Mouse (Mus musculus) forebrain, embryonic 12.5 days (tissue): ENCODE results near the gene Zfp94. TPM values are rescaled to one million over a fixed set of nuclear protein-coding genes. Genes with fewer than 3 reads are reported as not detected.
"Not testable (repeated sequence)": the region's sequence is repeated elsewhere in the genome, so short reads cannot be mapped to it uniquely, and the experiment has no call there.

Experiments
- ATAC-seq: fragments of 200-750 bp; cut with Nextera tagmentation; 2 replicates; pipeline ENCODE4 v1.8.0; 2017; ENCODE audit warnings: moderate TSS enrichment; ENCODE audit not compliant: low FRiP score
- H3K27ac ChIP-seq: fragments of 300-500 bp; sonication (generic); 2 replicates; pipeline ENCODE4 v1.5.1; 2016; ENCODE audit warnings: mild to moderate bottlenecking
- H3K27me3 ChIP-seq: fragments of 300-500 bp; sonication (generic); 2 replicates; pipeline ENCODE4 v1.6.1; 2016; ENCODE audit warnings: mild to moderate bottlenecking
- H3K36me3 ChIP-seq: fragments of 300-500 bp; sonication (generic); replicated peaks from 2 replicates; pipeline ENCODE4 v1.6.1; 2016; ENCODE audit warnings: mild to moderate bottlenecking
- H3K4me1 ChIP-seq: fragments of 300-500 bp; sonication (generic); 2 replicates; pipeline ENCODE4 v1.6.1; 2016
- H3K4me2 ChIP-seq: fragments of 300-500 bp; sonication (generic); 2 replicates; pipeline ENCODE4 v1.6.1; 2016; ENCODE audit warnings: mild to moderate bottlenecking, moderate library complexity
- H3K4me3 ChIP-seq: fragments of 300-500 bp; sonication (generic); replicated peaks from 2 replicates; pipeline ENCODE4 v1.5.1; 2016; ENCODE audit warnings: mild to moderate bottlenecking
- H3K9ac ChIP-seq: fragments of 300-500 bp; sonication (generic); 2 replicates; pipeline ENCODE4 v1.6.1; 2016; ENCODE audit warnings: mild to moderate bottlenecking
- H3K9me3 ChIP-seq: fragments of 300-500 bp; sonication (generic); 2 replicates; pipeline ENCODE4 v1.6.1; 2016
- WGBS: fragments of 180-500 bp; shearing (Covaris S2); methylation state at CpG from one replicate; pipeline ENCODE4 v1.1.7; 2016; 5-methylcytosine and 5-hydroxymethylcytosine counted together
- polyA plus RNA-seq: library from polyadenylated mRNA; unstranded; fragments of >200 nt; fragmentation: Nextera tagmentation; extraction: Ambion mirVana; gene quantifications from 2 replicates; pipeline ENCODE4 v1.2.1, GENCODE M21; 2016

Zfp94 gene
- polyA plus RNA-seq, 1 experiment from 2014 or later, result 17.8 TPM

DNA sequence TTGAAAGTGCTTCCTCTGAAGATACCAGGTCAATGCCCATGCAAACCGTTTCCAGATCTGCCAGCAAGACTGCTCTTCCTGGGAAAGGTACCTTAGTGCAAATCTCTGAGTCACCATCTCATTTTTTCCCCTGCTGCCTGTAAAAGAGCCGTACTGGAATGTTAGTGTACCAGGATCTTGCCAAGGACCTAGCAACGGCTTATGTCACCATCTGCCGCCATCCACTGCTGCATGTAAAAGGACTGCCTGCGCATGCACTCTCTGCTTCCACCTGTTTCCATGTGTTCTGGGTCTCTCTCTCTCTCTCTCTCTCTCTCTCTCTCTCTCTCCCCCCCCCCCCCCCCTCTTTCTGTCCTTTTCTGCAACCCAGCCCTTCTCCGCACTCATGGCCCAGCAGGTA, 28.0 kb downstream of the Zfp94 start:
- Histone ChIP-seq H3K4me2 (no peak overlapping the region), H3K4me1 (no peaks in the 10 kb centered on the region), H3K9ac (no peak overlapping the region), H3K27ac (no peak overlapping the region), H3K27me3 (no peaks in the 10 kb centered on the region), H3K9me3 (no peaks in the 10 kb centered on the region), H3K4me3 (no peak overlapping the region), H3K36me3 (peaks cover 62% of the 10 kb centered on the region)
- ATAC-seq, result no peak
- WGBS, result 87% methylated on average over 6 of the region's 6 CpGs

- H3K4me1 ChIP-seq, result no peaks in the 10 kb centered on the region
- no peak overlapping the region for H3K4me2 ChIP-seq
- H3K9ac ChIP-seq, result no peak overlapping the region
- no peaks in the 10 kb centered on the region for H3K9me3 ChIP-seq
- H3K36me3 ChIP-seq, result peaks cover 53% of the 10 kb centered on the region
- no peak overlapping the region for H3K4me3 ChIP-seq
- ATAC-seq, result no peak
- no peaks in the 10 kb centered on the region for H3K27me3 ChIP-seq
- 92% methylated on average over 5 of the region's 5 CpGs for WGBS
- no peak overlapping the region for H3K27ac ChIP-seq
Observed at GRCm38 (mm10) chr7:24287670-24288069, 28.8 kb downstream of the Zfp94 start.

- Histone ChIP-seq H3K9me3 (no peaks in the 10 kb centered on the region), H3K27me3 (no peaks in the 10 kb centered on the region), H3K9ac (no peak overlapping the region), H3K4me1 (no peaks in the 10 kb centered on the region), H3K36me3 (peaks cover 46% of the 10 kb centered on the region), H3K4me3 (no peak overlapping the region), H3K27ac (no peak overlapping the region), H3K4me2 (no peak overlapping the region)
- no peak for ATAC-seq
- 82% methylated on average over 4 of the region's 4 CpGs for WGBS
Observed at GRCm38 (mm10) chr7:24286916-24287315, 29.6 kb downstream of the Zfp94 start.

GRCm38 (mm10) chr7:24286090-24286489, 30.4 kb downstream of the Zfp94 start:
- Histone ChIP-seq H3K27me3 (no peaks in the 10 kb centered on the region), H3K4me3 (no peak overlapping the region), H3K36me3 (peaks cover 37% of the 10 kb centered on the region), H3K9me3 (no peaks in the 10 kb centered on the region), H3K4me1 (no peaks in the 10 kb centered on the region), H3K27ac (no peak overlapping the region), H3K9ac (no peak overlapping the region), H3K4me2 (no peak overlapping the region)
- no peak for ATAC-seq
- 51% methylated on average over 4 of the region's 4 CpGs for WGBS

- ATAC-seq, result no peak
- H3K36me3 ChIP-seq, result peaks cover 9% of the 10 kb centered on the region
- H3K27ac ChIP-seq, result no peak overlapping the region
- 48% methylated on average over 4 of the region's 4 CpGs for WGBS
- H3K4me3 ChIP-seq, result no peak overlapping the region
- no peak overlapping the region for H3K9ac ChIP-seq
- H3K4me1 ChIP-seq, result no peaks in the 10 kb centered on the region
- H3K4me2 ChIP-seq, result no peak overlapping the region
- no peaks in the 10 kb centered on the region for H3K27me3 ChIP-seq
- H3K9me3 ChIP-seq, result no peaks in the 10 kb centered on the region
Observed at GRCm38 (mm10) chr7:24280858-24281145, 35.7 kb downstream of the Zfp94 start.

DNA sequence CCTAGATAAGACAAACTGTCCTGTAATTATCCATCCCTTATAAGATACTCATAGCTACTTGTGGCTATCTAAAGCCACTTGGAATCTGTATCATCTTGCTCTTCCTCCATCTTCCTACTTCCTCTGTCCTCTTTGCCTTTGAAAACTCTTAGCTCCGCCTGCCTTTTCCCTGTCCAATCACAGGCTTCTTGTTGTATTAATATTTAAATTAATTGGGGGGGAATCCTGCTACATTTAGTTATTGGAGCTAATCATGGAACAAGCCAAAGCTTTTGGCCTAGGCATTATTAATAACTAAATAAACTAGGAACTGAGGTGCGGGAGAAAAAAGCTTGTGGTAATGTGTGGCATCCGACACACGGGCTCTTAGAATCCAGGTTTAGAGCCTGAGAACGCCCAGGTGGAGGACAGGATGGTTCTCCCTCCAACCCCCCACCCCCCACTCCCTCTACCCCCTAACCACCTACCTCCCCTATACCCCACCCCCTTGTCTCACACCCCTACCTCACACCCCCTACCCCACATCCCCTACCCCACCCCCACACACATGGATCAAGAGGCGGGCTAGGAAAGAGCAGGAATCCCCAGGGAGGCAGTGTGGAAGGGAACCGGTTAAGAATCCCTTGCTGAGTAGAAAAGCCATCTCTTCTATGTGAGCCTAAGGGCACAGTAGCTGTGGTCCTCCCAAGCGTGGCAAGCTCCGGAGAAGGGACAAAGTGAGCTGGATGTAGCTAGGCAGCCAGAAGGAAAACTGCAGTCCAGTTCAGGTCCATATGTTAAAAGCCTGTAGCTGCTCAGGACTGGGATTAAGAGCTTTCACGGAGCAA, 36.2 kb downstream of the Zfp94 start:
- H3K9ac ChIP-seq, result no peak overlapping the region
- H3K9me3 ChIP-seq, result no peaks in the 10 kb centered on the region
- ATAC-seq, result no peak
- H3K4me1 ChIP-seq, result no peaks in the 10 kb centered on the region
- no peak overlapping the region for H3K4me2 ChIP-seq
- H3K36me3 ChIP-seq, result peaks cover 14% of the 10 kb centered on the region
- no peak overlapping the region for H3K27ac ChIP-seq
- no peaks in the 10 kb centered on the region for H3K27me3 ChIP-seq
- 67% methylated on average over 10 of the region's 10 CpGs for WGBS
- no peak overlapping the region for H3K4me3 ChIP-seq

- H3K9me3 ChIP-seq, result not testable (repeated sequence)
Observed at GRCm38 (mm10) chr7:24278771-24279170, 37.7 kb downstream of the Zfp94 start.

DNA sequence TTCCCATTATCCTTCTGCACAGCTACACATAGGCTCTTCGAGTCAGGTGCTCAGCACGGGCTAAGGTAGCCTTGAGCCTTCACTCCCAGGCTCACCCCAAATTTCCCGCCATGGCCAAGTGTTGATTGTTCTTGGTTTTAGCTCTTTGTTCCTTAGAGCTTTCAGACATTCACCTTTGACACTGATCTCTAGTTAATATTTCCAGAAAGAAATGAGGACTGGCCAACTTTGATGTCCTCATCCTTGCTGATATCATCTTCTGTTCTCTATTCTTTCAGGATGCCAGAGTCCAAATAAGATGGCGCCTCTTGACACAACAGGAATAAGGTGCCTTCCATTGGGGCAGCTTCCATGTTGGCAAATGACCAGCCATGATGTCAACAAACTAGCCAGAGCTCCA, 42.0 kb downstream of the Zfp94 start:
- no peak overlapping the region for H3K4me2 ChIP-seq
- no peak for ATAC-seq
- H3K27ac ChIP-seq, result no peak overlapping the region
- peaks cover 9% of the 10 kb centered on the region; the same call in 1 of the 2 replicates for H3K4me1 ChIP-seq
- no peaks in the 10 kb centered on the region for H3K27me3 ChIP-seq
- H3K4me3 ChIP-seq, result no peak overlapping the region
- no peak overlapping the region for H3K9ac ChIP-seq
- WGBS, result 94% methylated on average over 4 of the region's 4 CpGs
- no peaks in the 10 kb centered on the region for H3K9me3 ChIP-seq
- H3K36me3 ChIP-seq, result peaks cover 33% of the 10 kb centered on the region

More at GRCm38 (mm10) chr7:24278771-24279170, 37.7 kb downstream of the Zfp94 start:
- not testable (repeated sequence) for H3K4me3 ChIP-seq, H3K27me3 ChIP-seq, H3K9ac ChIP-seq, ATAC-seq, H3K4me2 ChIP-seq, H3K4me1 ChIP-seq, H3K27ac ChIP-seq
- WGBS, result 81% methylated on average over 3 of the region's 3 CpGs
- peaks cover 28% of the 10 kb centered on the region for H3K36me3 ChIP-seq

GRCm38 (mm10) chr7:24271191-24271590, 45.3 kb downstream of the Zfp94 start:
- no peak for ATAC-seq
- Histone ChIP-seq H3K9me3 (no peaks in the 10 kb centered on the region), H3K27ac (no peak overlapping the region), H3K4me1 (peaks cover 9% of the 10 kb centered on the region; the same call in 1 of the 2 replicates), H3K9ac (no peak overlapping the region), H3K27me3 (no peaks in the 10 kb centered on the region), H3K4me2 (no peak overlapping the region), H3K36me3 (peaks cover 28% of the 10 kb centered on the region), H3K4me3 (no peak overlapping the region; the same call in 1 of the 2 replicates)
- 96% methylated on average over 6 of the region's 6 CpGs for WGBS

DNA sequence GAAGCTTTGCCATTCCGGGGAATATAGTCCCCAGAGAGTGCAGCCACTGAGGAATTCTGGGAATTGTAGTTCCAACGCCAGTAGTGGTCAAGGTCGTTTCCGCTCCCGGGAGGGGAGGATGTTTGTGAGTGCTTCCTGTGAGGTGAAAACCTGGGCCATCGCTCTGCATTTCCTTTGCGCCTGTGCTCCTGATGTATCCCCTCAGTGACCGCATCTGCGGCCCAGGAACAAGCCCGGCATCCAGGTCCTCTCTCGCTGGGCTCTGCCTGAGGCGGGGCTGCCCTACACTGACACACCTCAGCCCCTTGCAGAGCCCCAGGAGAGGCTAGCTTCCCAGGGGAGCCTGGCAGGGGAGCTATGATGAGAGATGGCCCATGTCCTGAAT, 46.2 kb downstream of the Zfp94 start, which contains the start of gene Zfp93:
Zfp93 (plus strand) TSS at position 133 of the 385 bp plus-strand sequence.
- peak; percentile 93 for ATAC-seq

GRCm38 (mm10) chr7:24269667-24270287, 46.7 kb downstream of the Zfp94 start:
- H3K27ac ChIP-seq, result no peak overlapping the region
- ATAC-seq, result peak; percentile 49; the same call in 1 of the 2 replicates
- H3K27me3 ChIP-seq, result no peaks in the 10 kb centered on the region
- H3K4me1 ChIP-seq, result peaks cover 9% of the 10 kb centered on the region; the same call in 1 of the 2 replicates
- H3K36me3 ChIP-seq, result peaks cover 14% of the 10 kb centered on the region
- 35% methylated on average over 7 of the region's 7 CpGs for WGBS
- H3K9ac ChIP-seq, result peak overlapping the region; percentile 77; the same call in 1 of the 2 replicates
- peak overlapping the region; percentile 61 for H3K4me3 ChIP-seq
- H3K9me3 ChIP-seq, result no peaks in the 10 kb centered on the region
- H3K4me2 ChIP-seq, result peak overlapping the region; percentile 72

More for the DNA sequence above, 46.2 kb downstream of the Zfp94 start, which contains the start of gene Zfp93:
- Histone ChIP-seq H3K4me2 (peak within 1 kb of the TSS; percentile 72), H3K36me3 (peaks cover 19% of the 10 kb centered on the region), H3K4me3 (peak within 1 kb of the TSS; percentile 61), H3K9ac (peak within 1 kb of the TSS; percentile 77), H3K27ac (peak within 1 kb of the TSS; percentile 77), H3K27me3 (no peaks in the 10 kb centered on the region), H3K4me1 (peaks cover 9% of the 10 kb centered on the region; the same call in 1 of the 2 replicates), H3K9me3 (no peaks in the 10 kb centered on the region)
- WGBS, result under 1% methylated on average over 12 of the region's 12 CpGs

- H3K9ac ChIP-seq, result no peak overlapping the region
- no peak for ATAC-seq
- peak overlapping the region; percentile 72; the same call in 1 of the 2 replicates for H3K4me2 ChIP-seq
- no peak overlapping the region for H3K27ac ChIP-seq
- WGBS, result 83% methylated on average over 3 of the region's 3 CpGs
- no peaks in the 10 kb centered on the region for H3K9me3 ChIP-seq
- H3K4me3 ChIP-seq, result no peak overlapping the region
- peaks cover 9% of the 10 kb centered on the region for H3K36me3 ChIP-seq
- H3K27me3 ChIP-seq, result no peaks in the 10 kb centered on the region
- peaks cover 9% of the 10 kb centered on the region; the same call in 1 of the 2 replicates for H3K4me1 ChIP-seq
Observed at GRCm38 (mm10) chr7:24269256-24269655, 47.2 kb downstream of the Zfp94 start.
